Mouse (Mus musculus): Measurements from ENCODE around the gene Slc15a2.

Slc15a2 gene

DNA sequence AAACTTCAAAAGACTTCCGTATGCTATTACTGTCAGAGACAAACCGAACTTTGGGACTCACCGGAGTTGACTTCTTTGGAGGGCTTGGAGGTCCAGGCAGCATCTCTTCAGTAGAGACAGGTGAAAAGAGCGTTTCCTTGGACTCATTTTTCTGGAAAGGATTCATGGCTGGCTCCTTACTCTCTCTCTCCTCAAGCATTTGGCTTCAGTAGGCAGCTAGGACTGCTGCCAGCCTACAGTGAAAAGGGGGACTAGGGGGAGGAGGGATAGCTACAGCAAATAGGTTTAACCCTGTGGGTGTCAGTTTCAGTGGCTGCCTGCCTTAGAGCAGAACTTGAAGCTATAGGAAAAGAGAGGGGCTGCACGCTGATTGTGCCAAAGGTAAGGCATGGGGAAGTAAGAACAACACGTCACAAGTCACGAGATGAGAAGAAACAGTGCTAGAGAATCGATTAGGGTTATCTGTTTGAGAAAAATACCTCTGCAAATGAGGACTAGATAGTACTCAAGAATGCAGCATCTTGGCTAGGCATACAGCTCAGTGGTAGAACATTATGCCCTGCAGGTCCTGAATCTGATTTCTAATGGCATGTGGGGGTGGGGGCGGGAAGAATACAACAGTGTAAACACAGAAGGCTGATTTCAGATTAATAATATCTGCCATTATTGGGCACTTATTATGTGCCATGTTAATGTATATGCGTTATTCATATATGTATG is at the start of gene Slc15a2:
Gene Slc15a2, minus strand, starts transcription at position 369 of the 720 bp plus-strand sequence.
- DNase-seq: peak; percentile 51

DNA sequence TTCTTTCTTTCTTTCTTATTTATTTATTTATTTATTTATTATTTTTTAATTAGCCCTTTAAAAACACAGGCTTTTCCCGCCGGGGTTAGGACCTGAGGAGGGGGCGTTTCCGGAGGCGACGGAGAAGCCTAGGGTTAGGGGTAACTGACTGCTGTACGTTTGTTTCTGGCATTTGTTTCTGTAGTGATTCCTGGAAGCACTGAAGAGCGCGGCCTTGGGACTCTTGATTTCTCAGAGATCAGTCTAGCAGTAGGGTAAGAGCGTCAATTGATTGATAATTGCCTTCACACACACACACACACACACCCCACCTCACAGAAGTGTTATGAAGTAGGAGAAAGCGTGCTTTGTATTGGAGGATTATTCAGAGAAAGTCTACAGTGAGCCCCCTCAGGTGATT is 44.1 kb upstream of the Slc15a2 start:
- DNase-seq: no peak

DNA sequence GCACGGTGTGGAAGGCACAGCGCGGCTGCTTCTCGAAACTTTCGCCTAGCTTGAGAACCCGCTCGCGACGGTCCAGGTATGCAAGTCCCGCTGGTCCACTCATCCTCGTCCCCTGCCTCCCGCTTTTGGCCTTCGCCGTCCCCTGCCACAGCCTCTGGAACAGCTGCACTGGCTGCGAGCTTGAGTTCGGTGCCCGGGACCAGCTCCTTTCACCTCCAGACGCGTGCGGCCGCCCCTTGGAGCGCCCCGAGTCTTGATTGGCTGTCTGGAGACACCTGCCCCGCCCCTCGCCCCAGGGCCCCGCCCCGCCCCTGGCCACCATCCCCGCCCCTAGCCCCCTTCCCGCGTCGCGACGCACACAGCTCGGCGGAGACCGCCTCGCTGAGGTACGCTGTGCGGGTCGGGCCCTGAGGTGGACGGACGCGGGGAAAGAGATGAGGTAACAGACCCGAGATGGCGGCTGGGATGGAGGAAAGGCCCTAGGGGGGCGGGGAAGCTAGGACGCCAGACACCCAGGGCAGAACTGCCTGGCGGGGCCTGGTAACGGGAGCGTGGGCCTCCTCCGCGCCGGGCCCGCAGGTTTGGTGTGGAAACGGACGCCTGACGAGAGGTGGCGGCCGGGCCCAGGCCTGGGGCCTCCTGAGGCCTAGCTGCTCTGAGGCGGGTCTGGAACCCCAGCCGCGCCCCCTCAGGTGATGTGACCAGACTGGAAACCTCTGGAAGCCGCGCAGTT is 43.5 kb upstream of the Slc15a2 start, which contains the start of gene Iqcb1:
Gene Iqcb1, plus strand, starts transcription at position 332 of the 733 bp plus-strand sequence.
- peak; percentile 90 for DNase-seq

DNA sequence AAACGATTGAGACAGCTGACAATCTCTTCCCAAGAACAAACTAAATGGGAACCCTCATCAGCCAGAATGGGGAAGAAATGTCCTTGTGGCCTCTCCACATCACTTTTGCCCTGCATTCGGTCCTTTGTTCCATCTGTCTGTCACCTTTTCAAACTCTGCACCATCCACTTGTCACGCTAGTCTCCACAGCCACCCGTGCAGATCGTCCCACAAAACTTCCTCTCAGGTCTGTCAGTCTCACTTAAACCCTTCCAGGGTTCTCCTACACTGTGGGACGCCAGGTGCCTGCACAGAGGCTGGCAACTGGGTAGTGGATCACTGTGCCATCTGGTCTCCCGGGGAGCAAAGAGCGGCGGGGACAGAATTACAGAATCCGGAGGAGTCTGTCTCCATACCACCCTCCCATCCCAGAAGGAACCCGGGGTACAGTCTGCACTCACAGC is 42.9 kb upstream of the Slc15a2 start:
- peak; percentile 7 for DNase-seq

DNA sequence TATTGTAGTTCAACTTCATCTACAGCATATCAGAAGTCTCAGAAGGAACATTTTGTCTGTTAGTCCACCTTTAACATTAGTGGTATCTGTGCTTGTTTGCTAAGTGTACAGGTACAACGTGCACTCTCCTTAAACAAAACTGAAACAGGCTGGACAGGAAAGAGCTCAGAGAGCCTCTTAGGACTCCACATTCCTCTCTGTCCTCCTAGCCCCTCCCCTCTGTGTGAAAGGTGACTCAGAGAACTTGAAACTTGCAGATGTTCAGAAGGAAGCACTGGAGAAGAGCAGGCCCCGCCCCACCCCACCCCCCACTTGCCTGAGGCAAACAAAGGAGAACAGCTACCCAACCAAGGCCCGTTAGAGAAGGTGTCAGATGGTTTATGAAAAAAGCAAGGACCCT is 36.7 kb upstream of the Slc15a2 start:
- no peak for DNase-seq

DNA sequence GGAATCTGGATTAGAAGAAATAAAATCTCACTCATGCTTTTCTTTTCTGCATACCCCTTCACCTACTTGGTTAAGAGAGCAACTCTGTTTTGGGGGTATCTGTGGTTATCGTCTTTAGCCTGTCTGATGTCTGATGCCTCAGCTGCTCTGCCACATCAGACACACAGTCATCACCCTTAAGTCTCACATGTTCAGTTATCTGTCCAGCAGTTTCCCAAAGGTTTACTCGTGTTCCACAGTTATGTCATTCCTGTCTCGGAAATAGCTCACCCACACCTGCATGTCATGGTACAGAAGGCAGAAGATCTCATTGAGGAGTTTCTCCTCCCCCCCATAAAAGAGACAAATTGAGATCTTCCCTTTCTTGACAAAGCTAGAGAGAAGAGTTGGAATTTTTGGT is 36.0 kb upstream of the Slc15a2 start:
- DNase-seq: no peak

DNA sequence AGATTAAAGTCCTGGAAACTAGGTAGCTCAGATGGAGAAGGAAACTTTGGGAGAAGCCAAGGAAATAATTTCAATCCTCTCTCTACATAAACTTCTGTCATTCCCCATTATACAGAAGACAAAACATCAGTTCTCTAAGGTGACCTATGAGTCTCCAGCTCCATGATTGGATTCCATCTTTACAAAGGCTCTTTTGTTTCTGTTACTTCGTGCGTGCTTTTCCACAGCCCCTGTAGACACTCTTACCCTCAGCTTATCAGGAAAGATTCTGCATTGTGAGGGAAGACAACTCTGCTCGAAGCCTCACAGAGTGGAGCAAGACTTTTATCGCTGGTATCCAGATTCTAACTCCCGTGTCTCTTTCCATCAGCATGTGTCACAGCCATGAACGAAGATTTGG is 35.3 kb upstream of the Slc15a2 start:
- no peak for DNase-seq

DNA sequence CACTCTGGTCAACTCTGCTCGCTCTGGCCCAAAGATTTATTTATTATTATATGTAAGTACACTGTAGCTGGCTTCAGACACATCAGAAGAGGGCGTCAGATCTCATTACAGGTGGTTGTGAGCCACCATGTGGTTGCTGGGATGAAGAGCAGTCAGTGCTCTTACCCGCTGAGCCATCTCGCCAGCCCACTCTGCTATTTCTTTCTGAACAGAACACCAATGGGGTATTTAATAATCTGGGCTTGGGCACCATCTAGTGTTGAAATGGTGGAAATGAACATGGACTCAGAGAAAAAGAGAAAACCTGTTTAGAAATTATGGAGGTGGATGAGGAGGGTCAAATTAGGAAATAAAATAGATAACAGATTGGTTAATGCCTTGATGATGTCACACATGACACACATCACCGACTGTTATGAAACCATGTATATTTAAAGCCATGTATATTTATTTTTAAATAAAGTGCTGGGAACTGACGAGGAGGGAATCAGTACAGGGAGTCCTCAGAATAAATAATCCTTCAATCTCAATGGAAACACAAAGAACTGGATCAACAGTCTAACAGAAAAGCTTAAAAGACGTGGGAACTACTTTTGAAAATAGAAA is 32.7 kb upstream of the Slc15a2 start:
- DNase-seq: peak; percentile 89

- DNase-seq: no peak
Measured at GRCm38 (mm10) chr16:36816916-36817315, 32.2 kb upstream of the Slc15a2 start.

DNA sequence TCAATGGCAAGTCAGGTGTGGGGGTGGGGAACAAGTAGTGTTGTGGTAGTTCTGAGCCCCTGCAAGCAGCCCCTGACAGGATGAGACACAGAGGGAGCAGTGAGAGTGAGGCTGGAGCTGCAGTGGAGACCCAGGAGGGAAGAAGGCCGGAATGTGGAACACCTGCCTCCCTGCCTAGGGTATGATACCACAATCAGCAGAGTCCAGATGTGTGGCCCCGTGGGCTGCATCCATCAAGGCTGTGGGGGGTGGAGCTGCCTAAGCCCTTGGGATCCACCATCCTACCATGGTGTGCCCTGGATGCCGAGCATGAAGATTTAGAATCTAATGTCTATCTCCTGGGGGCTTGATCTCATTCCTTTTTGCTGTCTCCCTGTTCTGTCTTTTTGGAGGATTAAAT is 28.9 kb upstream of the Slc15a2 start:
- no peak for DNase-seq

- peak; percentile 27 for DNase-seq
Measured at GRCm38 (mm10) chr16:36808616-36809015, 23.9 kb upstream of the Slc15a2 start.

DNA sequence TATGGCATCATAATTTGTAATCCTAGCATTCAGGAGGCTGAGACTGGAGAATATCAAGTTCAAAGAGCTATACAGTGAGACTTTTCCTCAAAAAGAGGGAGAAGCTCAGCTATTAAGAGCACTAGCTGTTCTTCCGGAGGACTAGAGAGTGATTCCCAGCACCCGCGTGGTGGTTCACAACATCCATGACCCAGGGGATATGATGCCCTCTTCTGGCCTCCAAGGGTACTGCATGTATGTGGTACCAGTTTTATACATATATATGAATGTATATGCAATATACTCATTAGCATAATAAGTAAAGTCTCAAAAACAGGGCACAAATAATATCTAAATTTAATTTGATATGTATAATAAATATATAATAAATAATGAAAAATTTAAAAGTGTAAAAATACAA is 17.6 kb upstream of the Slc15a2 start:
- no peak for DNase-seq

- no peak for DNase-seq
Measured at GRCm38 (mm10) chr16:36798334-36798733, 13.6 kb upstream of the Slc15a2 start.

- DNase-seq: no peak
Measured at GRCm38 (mm10) chr16:36794976-36795375, 10.2 kb upstream of the Slc15a2 start.

- no peak for DNase-seq
Measured at GRCm38 (mm10) chr16:36790166-36790565, 5.4 kb upstream of the Slc15a2 start.

- DNase-seq: peak; percentile 34
Measured at GRCm38 (mm10) chr16:36786466-36786865, 1.7 kb upstream of the Slc15a2 start.

DNA sequence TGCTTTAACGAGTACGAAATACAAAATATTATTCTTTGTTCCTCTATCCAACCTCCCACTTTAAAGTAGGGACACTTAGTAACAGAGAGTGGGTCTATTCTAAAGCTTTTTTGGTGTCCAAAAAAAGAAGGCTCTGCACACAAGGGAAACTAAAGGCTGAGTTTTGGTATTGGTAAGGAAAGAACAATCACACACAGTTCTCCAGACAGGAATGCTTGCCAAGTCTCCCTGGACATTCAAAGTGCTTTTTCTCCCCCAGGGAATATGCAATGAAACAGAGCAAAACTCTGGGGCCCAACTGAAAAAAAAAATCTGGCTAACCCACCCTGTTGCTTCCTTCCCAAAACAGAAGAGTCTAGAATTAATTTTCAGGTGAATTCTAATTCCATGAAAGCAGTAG is 616 bp downstream of the Slc15a2 start:
- no peak for DNase-seq

- DNase-seq: no peak
Measured at GRCm38 (mm10) chr16:36775658-36776057, 9.1 kb downstream of the Slc15a2 start.

DNA sequence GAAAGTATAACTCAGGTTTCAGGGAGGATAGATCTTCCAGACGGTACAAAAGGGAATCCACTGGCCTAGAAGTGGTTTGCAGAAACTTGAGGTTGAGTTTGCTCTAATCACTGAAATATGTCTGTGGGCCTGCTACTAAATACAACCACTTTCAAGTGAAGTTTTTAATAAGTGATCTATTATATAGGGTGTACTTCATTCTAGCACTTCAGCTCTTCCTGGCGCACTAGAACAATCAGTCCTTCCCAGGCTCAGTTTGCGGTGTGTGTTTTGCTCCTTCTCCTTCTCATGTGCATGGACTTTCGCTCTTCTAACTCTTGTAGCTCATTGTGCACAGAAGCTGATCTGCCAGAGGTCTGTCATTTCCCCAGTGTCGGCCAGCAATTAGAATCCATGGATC is 11.8 kb downstream of the Slc15a2 start:
- peak; percentile 21 for DNase-seq

GRCm38 (mm10) chr16:36771703-36772102 is 13.1 kb downstream of the Slc15a2 start:
- no peak for DNase-seq

GRCm38 (mm10) chr16:36771244-36771643 is 13.5 kb downstream of the Slc15a2 start:
- no peak for DNase-seq

DNA sequence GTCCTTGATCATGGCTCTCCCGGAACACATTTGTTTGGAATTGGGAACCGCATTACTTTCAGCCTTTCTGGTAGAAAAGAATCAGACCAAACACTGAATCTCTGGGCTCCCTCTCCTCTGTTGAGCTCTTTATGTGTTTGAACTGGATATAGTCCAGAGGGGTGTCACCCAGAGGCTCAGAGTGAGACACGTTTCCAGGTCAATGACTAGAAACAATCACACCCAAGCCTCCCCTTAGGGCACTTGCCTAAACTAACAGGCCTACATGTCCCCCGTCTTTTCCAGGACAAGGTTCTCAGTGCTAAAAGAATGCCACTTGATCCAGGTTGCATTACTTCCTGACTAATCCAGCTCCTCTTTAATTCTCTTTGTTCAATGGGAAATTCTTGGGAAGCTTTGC is 13.9 kb downstream of the Slc15a2 start:
- DNase-seq: peak; percentile 8

DNA sequence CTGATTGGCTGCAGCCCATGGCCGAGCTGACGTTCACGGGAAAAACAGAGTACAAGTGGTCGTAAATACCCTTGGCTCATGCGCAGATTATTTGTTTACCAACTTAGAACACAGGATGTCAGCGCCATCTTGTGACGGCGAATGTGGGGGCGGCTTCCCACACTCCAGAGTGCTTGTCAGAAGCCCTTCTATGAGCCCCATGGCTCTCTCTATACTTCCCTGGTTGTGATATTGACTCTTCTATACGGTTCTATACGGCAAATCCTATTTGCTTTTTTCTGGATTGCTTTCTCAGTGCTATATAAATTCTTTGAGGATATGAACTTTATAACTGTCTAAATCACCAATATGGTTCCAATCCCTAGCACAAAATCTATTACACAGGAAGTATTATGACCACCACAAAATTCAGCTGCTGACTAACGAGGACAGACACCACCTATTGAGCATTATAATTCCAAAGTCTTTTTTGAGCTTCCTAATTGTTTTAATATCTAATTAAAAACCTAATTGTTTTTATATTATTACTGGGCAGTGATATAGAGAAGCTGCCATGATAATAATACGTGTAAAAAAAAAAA is 14.5 kb downstream of the Slc15a2 start:
- no peak for DNase-seq

All from kidney, postnatal 14 days (tissue).